Mouse (Mus musculus) ovary, postnatal 14 days (tissue): ENCODE data around the gene Runx3.

Experiments
- DNase-seq: peaks from one replicate; pipeline ENCODE4 v3.0.0; 2022; ENCODE audit warnings: low spot score

The Runx3 gene

GRCm38 (mm10) chr4:135151111-135151987 lies 30.9 kb downstream of the Runx3 start:
- no peak for DNase-seq

DNA sequence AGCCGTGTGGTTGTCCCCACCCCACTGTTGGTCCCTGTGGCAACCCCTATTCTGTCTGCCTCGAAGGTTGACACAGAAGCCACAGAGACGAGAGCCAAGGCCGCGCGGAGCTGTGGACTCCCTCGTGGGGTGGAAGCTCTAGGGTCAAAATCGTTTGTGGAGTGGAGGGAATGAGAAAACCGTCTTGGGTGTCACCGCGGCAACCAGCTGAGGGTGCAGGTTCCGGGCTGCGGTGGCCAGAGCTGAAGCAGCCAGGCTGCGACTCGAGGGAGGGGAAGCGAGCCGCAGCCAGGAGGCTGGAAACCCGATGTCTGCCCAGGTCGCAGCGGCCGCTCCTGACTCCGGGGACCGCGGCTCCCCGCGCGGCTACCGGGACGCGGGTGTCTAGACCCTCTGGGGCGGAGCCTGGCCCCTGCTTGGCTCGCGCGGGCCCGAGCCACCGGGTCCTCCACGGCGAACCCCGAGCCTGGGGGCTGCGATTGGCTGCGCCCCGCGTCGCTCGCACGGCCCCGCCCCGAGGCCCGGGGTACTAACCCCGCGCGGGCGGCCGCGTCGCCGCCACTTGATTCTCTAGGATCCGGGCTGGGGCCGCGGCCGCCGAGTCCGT lies 31.6 kb downstream of the Runx3 start:
- DNase-seq = no peak

GRCm38 (mm10) chr4:135152834-135153259 lies 32.4 kb downstream of the Runx3 start:
- DNase-seq = no peak

DNA sequence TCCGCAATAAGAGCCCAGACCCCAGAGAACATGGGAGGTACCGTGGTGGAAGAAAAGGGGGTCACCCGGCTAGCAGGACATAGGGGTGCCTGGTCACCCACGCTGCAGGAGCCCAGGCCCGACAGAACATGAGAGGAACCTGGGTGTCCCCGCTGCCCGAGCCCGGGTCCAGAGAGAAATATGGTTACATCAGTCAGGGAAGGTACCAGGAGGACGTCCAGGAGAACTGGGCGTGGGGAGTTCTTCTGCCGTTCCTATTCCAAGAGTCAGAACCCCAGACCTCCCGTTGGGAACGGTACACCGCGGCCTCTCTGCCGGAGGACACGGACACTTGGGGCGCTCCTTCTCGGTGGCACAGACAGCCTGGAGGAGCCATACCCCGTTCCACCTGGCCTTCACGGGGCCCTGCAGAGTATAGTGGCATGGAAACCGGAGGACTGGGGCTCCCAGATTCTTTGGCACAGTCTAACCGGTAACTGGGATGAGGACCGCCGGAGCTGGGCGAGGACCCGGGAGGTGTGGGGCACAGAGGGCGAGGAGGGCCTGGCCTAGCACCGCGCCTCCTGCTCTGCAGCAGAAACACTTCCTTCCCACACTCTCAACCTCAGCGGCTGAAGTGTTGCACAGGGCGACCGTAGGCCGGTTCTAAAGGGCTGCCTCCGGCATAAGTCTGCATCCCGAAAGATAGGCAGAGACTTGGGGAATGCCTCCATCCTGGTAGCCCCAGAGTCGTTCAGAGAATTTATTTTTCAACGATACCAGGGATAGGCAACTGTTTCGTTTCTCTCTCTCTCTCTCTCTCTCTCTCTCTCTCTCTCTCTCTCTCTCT lies 33.0 kb downstream of the Runx3 start:
- DNase-seq = no peak

GRCm38 (mm10) chr4:135154089-135154949 lies 33.9 kb downstream of the Runx3 start:
- DNase-seq = no peak

DNA sequence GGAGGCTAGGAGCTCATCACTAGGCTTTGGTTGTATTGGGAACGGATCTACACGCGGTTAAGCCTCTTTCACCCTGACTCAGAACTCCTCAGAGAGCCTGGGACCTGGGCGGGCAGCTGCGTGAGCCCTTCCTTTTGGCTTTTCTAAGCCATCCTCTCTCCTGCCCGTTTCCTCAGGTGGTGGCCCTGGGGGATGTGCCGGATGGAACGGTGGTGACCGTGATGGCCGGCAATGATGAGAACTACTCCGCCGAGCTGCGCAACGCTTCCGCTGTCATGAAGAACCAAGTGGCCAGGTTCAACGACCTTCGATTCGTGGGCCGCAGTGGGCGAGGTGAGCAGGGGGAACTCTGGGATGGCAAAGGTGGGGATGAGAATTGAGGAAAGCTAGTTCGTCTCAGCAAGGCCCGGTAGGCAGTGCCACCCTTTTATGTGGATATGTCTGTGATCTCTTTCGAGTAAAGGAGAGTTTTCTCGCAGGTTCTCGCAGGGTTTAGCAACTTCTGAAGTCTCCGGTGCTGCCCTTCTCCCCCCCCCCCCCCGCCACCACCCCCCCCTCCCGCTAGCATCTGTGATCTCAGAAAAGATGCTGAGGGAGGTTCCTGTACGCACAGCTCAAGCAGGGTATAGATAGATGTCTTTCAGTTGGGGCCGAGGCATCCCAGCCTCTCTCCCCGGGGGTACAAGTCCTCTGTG lies 34.8 kb downstream of the Runx3 start:
- no peak for DNase-seq

- DNase-seq = no peak
These were observed 35.5 kb downstream of the Runx3 start for GRCm38 (mm10) chr4:135155805-135156469.

DNA sequence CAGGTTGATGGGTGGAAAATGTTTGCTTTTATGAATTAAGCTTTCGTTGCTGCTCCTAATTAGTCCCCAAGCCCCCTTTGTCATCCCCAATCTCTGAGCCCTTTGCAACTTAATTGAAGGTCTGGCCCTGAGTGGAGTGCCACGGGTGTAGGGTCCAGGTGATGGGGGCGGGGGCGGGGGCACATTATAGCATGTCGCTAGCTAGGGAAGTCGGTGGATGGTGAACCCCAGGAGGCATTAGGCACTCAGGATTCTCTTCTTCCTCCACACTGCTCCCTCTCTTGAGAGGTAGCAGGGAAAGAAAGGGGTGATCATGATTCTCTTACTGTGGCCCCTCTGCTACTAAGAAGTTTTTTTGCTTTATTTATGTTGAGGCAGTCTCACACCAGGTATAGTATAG lies 36.1 kb downstream of the Runx3 start:
- DNase-seq = no peak

- DNase-seq = no peak
These were observed 36.9 kb downstream of the Runx3 start for GRCm38 (mm10) chr4:135157329-135157728.

DNA sequence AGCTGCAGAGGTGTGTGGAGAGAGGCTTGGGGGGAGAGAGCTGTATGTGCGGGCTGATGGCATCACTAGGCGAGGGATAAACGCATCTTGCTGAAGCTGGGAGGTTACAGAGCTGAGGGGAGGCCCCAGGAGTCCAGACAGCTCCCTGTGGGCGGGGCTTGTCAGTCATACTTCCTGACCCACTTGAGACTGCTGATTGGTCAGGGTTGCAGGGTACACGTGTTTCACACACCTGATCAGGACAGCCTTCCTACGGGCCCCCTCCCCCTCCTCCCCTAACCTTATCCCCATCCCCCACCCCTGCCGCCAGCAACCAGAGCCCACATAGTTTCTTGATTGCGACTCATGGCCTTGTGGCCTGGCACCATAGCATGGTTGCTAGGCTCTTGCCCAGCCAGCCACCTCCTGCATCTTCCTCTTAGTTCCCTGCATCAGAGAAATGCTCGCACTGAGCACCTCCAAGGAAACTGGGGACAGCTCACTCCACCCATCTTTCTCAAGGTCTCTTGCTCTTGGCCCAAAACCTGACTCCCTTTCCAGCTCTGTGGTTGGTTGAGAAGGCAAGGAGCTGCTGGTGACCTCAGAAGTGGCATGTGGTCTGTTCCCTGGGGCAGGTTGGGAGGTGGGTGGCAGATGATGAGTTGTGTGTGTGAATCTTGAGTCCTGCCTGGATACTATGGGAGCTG lies 38.4 kb downstream of the Runx3 start:
- DNase-seq = no peak

- DNase-seq = no peak
These were observed 39.2 kb downstream of the Runx3 start for GRCm38 (mm10) chr4:135159663-135160062.

- no peak for DNase-seq
These were observed 39.7 kb downstream of the Runx3 start for GRCm38 (mm10) chr4:135160168-135160567.

DNA sequence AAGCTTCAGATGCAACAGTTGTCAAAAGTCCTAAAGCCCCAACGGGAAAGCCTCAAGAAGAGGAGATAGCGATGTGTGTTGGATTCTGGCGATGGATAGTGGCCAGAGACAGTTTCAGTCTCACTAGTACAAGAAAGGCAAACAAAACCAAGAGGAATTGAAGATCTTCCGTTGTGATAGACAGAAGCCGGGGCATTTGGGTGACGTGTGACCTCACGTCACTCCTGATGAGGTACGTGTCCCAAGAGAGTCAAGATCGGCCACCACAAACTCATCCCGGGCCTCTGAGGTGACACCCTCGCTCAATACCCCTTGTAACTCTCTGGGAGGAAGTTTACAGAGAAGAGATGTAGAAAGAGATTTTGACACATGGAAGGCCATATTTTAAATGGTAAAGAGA lies 41.0 kb downstream of the Runx3 start:
- no peak for DNase-seq

DNA sequence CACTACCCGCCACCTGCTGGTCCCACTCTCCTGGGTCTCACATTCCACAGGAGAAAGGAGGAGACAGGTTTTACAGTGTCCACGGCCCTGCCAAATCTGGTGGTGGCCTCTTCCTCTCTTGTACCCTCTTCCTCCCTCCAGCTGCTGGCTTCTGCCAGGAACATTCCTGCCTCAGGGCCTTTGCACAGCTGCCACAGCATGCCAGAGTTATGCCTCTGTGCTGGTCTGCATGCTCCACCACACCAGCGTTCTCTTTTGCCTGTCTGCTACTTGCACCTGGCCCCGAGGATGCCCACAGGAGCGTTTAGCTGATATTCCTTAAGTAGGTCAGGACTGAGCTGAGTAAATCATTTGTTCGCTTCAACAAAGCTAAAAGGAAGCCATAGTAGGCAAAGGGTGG lies 45.3 kb downstream of the Runx3 start:
- no peak for DNase-seq

DNA sequence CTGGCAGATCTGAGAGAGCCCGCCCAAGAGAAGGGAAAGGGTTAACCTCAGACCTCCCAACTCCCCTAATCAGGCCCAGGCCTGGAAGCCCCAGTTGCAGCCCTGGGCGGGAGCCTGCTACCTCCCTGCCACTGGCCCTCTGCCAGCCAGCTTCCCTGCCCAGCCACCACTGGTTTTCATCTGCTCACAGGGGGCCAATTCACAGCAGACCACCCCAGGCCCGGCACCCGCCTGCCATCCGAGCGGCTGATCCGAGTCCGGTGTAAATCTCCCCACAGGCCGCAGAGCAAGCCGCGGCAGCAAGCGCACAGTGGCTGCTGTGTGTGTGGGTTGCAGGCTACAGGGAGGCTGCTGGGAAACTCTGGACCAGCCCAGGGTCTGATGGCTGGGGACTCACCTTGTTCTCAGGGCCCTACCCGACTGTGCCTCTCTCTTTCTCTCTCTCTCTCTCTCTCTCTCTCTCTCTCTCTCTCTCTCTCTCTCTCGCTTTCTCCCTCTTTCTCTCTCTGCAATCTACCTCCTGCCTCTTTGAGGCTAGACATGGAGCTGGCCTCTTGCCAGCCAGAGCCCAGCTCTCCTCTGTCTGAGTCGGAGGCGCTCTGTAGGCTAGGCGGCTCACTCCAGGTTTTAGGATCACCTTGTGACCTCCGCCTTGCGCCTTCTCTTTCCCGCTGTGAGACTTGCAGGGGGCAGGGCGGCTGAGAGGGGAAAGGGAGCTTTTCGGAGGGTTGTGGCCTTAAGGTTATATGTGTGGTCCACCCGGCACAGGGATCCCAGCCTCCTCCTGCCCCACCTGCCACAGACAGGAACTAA lies 46.2 kb downstream of the Runx3 start:
- DNase-seq = no peak

DNA sequence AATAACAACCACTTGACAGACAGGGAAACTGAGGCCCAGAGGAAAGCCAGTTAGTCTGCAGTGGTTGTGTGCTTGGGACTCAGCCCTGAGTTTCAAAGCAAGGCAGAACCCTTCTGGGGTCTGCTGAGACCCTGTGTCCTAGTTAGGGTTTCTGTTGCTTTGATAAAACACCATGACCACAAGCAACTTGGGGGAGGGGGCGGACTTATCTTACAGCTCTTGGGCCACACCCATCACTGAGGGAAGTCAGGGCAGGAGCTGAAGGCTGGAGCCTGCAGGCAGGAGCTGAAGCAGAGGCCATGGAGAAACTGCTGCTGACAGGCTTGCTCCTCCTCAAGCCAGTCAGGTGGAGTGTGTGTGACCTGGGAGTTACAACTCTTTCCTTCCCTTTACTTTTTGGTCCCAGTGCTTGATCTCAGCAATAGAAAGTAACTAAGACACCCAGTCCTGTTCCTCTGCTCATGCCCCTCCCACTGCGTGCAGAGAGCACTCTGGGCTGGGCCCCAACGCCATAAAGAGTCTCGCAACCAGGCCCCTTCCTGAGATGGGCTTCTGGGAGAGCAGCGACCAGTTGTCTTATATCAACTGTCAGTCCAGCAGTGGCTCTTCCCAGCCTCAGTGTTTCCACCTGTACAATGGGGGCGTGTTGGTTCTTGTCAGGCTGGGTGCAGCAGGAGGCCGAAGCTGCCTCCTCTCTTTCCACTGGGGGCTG lies 47.5 kb downstream of the Runx3 start:
- no peak for DNase-seq

- DNase-seq = no peak
These were observed 48.6 kb downstream of the Runx3 start for GRCm38 (mm10) chr4:135169096-135169495.

GRCm38 (mm10) chr4:135169501-135169900 lies 49.0 kb downstream of the Runx3 start:
- DNase-seq = no peak
